Mouse (Mus musculus) spleen, embryonic (tissue): ENCODE results near the gene Btrc.
"Not testable (repeated sequence)": the region's sequence is repeated elsewhere in the genome, so short reads cannot be mapped to it uniquely, and the experiment has no call there.

Experiments
- CTCF ChIA-PET: fragments of 350-600 bp; sonication (Branson Sonifier 250); formaldehyde crosslinking; loops from one replicate; lab custom pipeline; 2022; lab: Charles Lee

Gene Btrc

GRCm38 (mm10) chr19:45530200-45530995 is 166.9 kb downstream of the Btrc start:
- CTCF ChIA-PET, result no interaction called here

- CTCF ChIA-PET, result no interaction called here
Measured at GRCm38 (mm10) chr19:45531554-45531953, 168.0 kb downstream of the Btrc start.

GRCm38 (mm10) chr19:45533617-45534016 is 170.1 kb downstream of the Btrc start:
- CTCF ChIA-PET, result interaction anchor here (0.6 kb wide), 1 partner anchor 260 kb away, joined by 3 read pairs; no protein-coding TSS in a partner anchor

- CTCF ChIA-PET, result no interaction called here
Measured at GRCm38 (mm10) chr19:45535214-45535735, 171.7 kb downstream of the Btrc start.

- CTCF ChIA-PET, result no interaction called here
Measured at GRCm38 (mm10) chr19:45535929-45536328, 172.4 kb downstream of the Btrc start.

- CTCF ChIA-PET, result interaction anchor here (0.7 kb wide), 1 partner anchor 16 kb away, joined by 3 read pairs; no protein-coding TSS in a partner anchor
Measured at GRCm38 (mm10) chr19:45537505-45537904, 174.0 kb downstream of the Btrc start.

- CTCF ChIA-PET, result interaction anchor here (0.6 to 0.7 kb wide), 2 partner anchors 435 to 1109 kb away, joined by 3 read pairs; no protein-coding TSS in a partner anchor
Measured at GRCm38 (mm10) chr19:45540657-45541408, 177.3 kb downstream of the Btrc start.

GRCm38 (mm10) chr19:45541409-45542041 is 178.0 kb downstream of the Btrc start:
- CTCF ChIA-PET, result interaction anchor here (0.6 kb wide), 1 partner anchor 32 kb away, joined by 3 read pairs; no protein-coding TSS in a partner anchor

- CTCF ChIA-PET, result interaction anchor here (0.6 kb wide), 1 partner anchor 33 kb away, joined by 3 read pairs; no protein-coding TSS in a partner anchor
Measured at GRCm38 (mm10) chr19:45542061-45542460, 178.5 kb downstream of the Btrc start.

GRCm38 (mm10) chr19:45544152-45544924 is 180.8 kb downstream of the Btrc start:
- CTCF ChIA-PET, result interaction anchor here (0.7 to 1.6 kb wide), 3 partner anchors 203 to 492 kb away, joined by 3 to 7 read pairs (median 6); no protein-coding TSS in a partner anchor

- CTCF ChIA-PET, result interaction anchor here (0.7 to 1.6 kb wide), 3 partner anchors 203 to 492 kb away, joined by 3 to 7 read pairs (median 6); no protein-coding TSS in a partner anchor
Measured at GRCm38 (mm10) chr19:45544925-45545321, 181.4 kb downstream of the Btrc start.

GRCm38 (mm10) chr19:45548196-45548595 is 184.7 kb downstream of the Btrc start:
- CTCF ChIA-PET, result not testable (repeated sequence)

- CTCF ChIA-PET, result interaction anchor here (1.0 kb wide), 1 partner anchor 322 kb away, joined by 5 read pairs; no protein-coding TSS in a partner anchor
Measured at GRCm38 (mm10) chr19:45549128-45549915, 185.8 kb downstream of the Btrc start.

GRCm38 (mm10) chr19:45549948-45550347 is 186.4 kb downstream of the Btrc start:
- CTCF ChIA-PET, result interaction anchor here (1.0 kb wide), 1 partner anchor 322 kb away, joined by 5 read pairs; no protein-coding TSS in a partner anchor

- CTCF ChIA-PET, result interaction anchor here (0.9 kb wide), 1 partner anchor 9 kb away, joined by 7 read pairs; no protein-coding TSS in a partner anchor
Measured at GRCm38 (mm10) chr19:45552187-45552586, 188.7 kb downstream of the Btrc start.

- CTCF ChIA-PET, result no interaction called here
Measured at GRCm38 (mm10) chr19:45554136-45554535, 190.6 kb downstream of the Btrc start.

GRCm38 (mm10) chr19:45560153-45560890 is 196.8 kb downstream of the Btrc start, which contains the start of the genes Poll and Gm17018:
Gene Poll (minus strand): TSS chr19:45560531.
Gene Gm17018 (plus strand): TSS chr19:45560615.
- CTCF ChIA-PET, result no interaction called here

GRCm38 (mm10) chr19:45565925-45566715 is 202.6 kb downstream of the Btrc start:
- CTCF ChIA-PET, result interaction anchor here (0.6 kb wide), 1 partner anchor 119 kb away, joined by 3 read pairs; no protein-coding TSS in a partner anchor
